Mouse (Mus musculus): ENCODE measurements around the gene Mtfr1l. TPM values are rescaled to one million over a fixed set of nuclear protein-coding genes. Genes with fewer than 3 reads are reported as not detected.

The Mtfr1l gene
- polyA plus RNA-seq, 1 experiment from 2014 or later = 111 TPM

GRCm38 (mm10) chr4:134532928-134533327 lies 2.3 kb downstream of the Mtfr1l start:
- WGBS = 58% methylated on average over 4 of the region's 4 CpGs
- Histone ChIP-seq H3K27ac (ENCODE audit: low read length) (peak overlapping the region; percentile 79), H3K9ac (ENCODE audit: low read length) (0 out of 2 replicates have a peak overlapping the region, but pooled peaks have one; percentile 24), H3K4me1 (replicated peaks; ENCODE audit: control insufficient read depth, insufficient read depth, low read length) (peaks cover 26% of the 10 kb centered on the region), H3K27me3 (ENCODE audit: control insufficient read depth, insufficient read depth, low read depth, low read length) (no peaks in the 10 kb centered on the region), H3K36me3 (ENCODE audit: control insufficient read depth, insufficient read depth, low read length) (peaks cover 19% of the 10 kb centered on the region), H3K9me3 (ENCODE audit: control insufficient read depth, low read length) (no peaks in the 10 kb centered on the region), H3K4me3 (ENCODE audit: low read length) (no peak overlapping the region), H3K4me2 (ENCODE audit: low read depth, low read length) (0 out of 2 replicates have a peak overlapping the region, but pooled peaks have one; percentile 6)
- no peak for ATAC-seq (ENCODE audit: low read depth)

DNA sequence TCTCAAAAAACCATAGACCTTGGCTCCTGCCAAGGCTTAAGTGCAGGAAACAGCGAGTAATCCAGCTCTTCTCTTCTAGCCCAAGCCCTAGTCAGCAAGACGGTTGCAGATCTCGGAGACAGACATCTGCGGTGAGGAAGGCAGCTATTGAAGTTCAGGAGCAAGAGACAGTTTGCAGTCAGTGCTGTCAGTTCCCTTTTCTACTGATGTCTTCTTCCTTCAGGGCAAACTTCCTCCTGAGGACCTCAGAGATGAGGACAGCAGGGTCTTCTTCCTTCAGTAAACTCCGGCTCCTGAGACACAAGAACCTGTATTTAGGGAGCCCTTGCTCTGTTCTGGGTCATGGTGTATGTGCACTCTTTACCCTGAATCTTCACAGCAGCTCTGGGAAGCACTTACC lies 9.0 kb downstream of the Mtfr1l start:
- H3K4me2 ChIP-seq (ENCODE audit: low read depth, low read length) = no peak overlapping the region
- no peak overlapping the region for H3K4me3 ChIP-seq (ENCODE audit: low read length)
- no peak for ATAC-seq (ENCODE audit: low read depth)
- H3K36me3 ChIP-seq (ENCODE audit: control insufficient read depth, insufficient read depth, low read length) = peaks cover 35% of the 10 kb centered on the region
- no peaks in the 10 kb centered on the region for H3K9me3 ChIP-seq (ENCODE audit: control insufficient read depth, low read length)
- WGBS = 79% methylated on average over 5 of the region's 5 CpGs
- H3K27me3 ChIP-seq (ENCODE audit: control insufficient read depth, insufficient read depth, low read depth, low read length) = no peaks in the 10 kb centered on the region
- H3K9ac ChIP-seq (ENCODE audit: low read length) = no peak overlapping the region
- no peak overlapping the region for H3K27ac ChIP-seq (ENCODE audit: low read length)
- no peaks in the 10 kb centered on the region for H3K4me1 ChIP-seq (replicated peaks; ENCODE audit: control insufficient read depth, insufficient read depth, low read length)

DNA sequence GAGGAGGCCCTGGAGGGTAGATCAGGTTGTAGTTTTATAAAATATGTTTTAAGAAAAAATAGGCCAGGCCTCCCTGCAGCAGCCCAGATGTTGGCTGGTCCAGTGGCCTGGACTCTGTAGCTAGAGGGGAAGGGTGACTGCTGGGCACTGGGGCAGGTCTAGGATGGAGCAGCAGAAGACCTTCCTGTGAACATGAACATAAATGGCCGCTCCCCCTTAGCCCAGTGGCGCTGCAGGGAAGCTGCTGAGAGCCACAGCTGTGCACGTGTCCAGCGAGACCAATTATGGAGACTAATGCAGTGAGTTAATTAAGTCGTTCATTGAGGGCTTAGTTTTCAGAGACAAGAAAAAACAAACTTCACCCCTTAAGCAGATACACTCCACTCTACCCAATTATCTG lies 9.4 kb downstream of the Mtfr1l start:
- H3K4me3 ChIP-seq (ENCODE audit: low read length) = no peak overlapping the region
- no peaks in the 10 kb centered on the region for H3K9me3 ChIP-seq (ENCODE audit: control insufficient read depth, low read length)
- H3K4me1 ChIP-seq (replicated peaks; ENCODE audit: control insufficient read depth, insufficient read depth, low read length) = no peaks in the 10 kb centered on the region
- H3K36me3 ChIP-seq (ENCODE audit: control insufficient read depth, insufficient read depth, low read length) = peaks cover 35% of the 10 kb centered on the region
- no peak overlapping the region for H3K4me2 ChIP-seq (ENCODE audit: low read depth, low read length)
- 69% methylated on average over 5 of the region's 5 CpGs for WGBS
- H3K9ac ChIP-seq (ENCODE audit: low read length) = no peak overlapping the region
- no peaks in the 10 kb centered on the region for H3K27me3 ChIP-seq (ENCODE audit: control insufficient read depth, insufficient read depth, low read depth, low read length)
- ATAC-seq (ENCODE audit: low read depth) = no peak
- H3K27ac ChIP-seq (ENCODE audit: low read length) = no peak overlapping the region

DNA sequence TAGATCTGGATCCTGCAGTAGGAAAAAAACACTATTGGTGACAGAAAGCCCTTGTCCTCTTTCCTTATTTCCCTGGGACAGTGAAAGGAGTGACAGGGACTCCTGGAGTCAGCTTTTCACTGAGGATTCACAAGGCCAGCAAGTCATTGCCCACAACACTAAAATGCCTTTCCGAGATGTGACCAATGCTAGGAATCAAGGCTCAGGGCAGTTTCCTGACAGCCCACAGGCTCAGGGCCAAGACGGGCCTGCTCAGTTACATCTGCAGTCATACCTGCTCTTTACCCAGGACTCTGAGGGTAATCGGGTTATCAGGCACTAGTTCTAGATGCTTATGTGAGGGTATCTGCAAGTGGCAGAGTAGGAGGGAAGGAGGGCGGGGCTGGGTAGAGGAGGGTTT lies 11.7 kb downstream of the Mtfr1l start:
- no peak for ATAC-seq (ENCODE audit: low read depth)
- H3K4me3 ChIP-seq (ENCODE audit: low read length) = no peak overlapping the region
- H3K4me1 ChIP-seq (replicated peaks; ENCODE audit: control insufficient read depth, insufficient read depth, low read length) = no peaks in the 10 kb centered on the region
- peaks cover 20% of the 10 kb centered on the region for H3K36me3 ChIP-seq (ENCODE audit: control insufficient read depth, insufficient read depth, low read length)
- no peak overlapping the region for H3K27ac ChIP-seq (ENCODE audit: low read length)
- H3K9ac ChIP-seq (ENCODE audit: low read length) = no peak overlapping the region
- no peak overlapping the region for H3K4me2 ChIP-seq (ENCODE audit: low read depth, low read length)
- WGBS = 77% methylated on average over 4 of the region's 4 CpGs
- no peaks in the 10 kb centered on the region for H3K27me3 ChIP-seq (ENCODE audit: control insufficient read depth, insufficient read depth, low read depth, low read length)
- no peaks in the 10 kb centered on the region for H3K9me3 ChIP-seq (ENCODE audit: control insufficient read depth, low read length)

DNA sequence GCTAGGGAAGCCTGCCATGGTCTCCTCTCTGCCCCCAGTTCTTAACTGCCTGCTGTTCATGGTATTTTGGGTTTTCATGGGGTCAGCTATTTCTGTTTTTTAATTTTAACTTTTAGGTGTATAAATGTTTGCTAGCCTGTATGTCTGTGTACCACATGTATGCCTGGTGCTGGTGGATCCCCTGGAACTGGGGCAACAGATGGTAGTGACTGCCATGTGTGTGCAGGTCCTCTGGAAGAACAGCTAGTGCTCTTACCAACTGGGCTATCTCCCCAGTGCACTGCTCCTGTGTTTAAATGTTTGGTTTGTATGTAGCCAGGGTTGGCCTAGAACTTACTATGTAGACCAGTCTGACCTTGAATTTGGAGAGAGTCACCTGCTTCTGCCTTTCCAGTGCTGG lies 15.9 kb downstream of the Mtfr1l start:
- H3K4me3 ChIP-seq (ENCODE audit: low read length) = no peak overlapping the region
- H3K4me2 ChIP-seq (ENCODE audit: low read depth, low read length) = no peak overlapping the region
- no peak for ATAC-seq (ENCODE audit: low read depth)
- H3K4me1 ChIP-seq (replicated peaks; ENCODE audit: control insufficient read depth, insufficient read depth, low read length) = peaks cover 13% of the 10 kb centered on the region
- H3K27ac ChIP-seq (ENCODE audit: low read length) = no peak overlapping the region
- H3K9ac ChIP-seq (ENCODE audit: low read length) = no peak overlapping the region
- peaks cover 2% of the 10 kb centered on the region; the same call in 1 of the 2 replicates for H3K36me3 ChIP-seq (ENCODE audit: control insufficient read depth, insufficient read depth, low read length)
- no peaks in the 10 kb centered on the region for H3K9me3 ChIP-seq (ENCODE audit: control insufficient read depth, low read length)
- H3K27me3 ChIP-seq (ENCODE audit: control insufficient read depth, insufficient read depth, low read depth, low read length) = no peaks in the 10 kb centered on the region

DNA sequence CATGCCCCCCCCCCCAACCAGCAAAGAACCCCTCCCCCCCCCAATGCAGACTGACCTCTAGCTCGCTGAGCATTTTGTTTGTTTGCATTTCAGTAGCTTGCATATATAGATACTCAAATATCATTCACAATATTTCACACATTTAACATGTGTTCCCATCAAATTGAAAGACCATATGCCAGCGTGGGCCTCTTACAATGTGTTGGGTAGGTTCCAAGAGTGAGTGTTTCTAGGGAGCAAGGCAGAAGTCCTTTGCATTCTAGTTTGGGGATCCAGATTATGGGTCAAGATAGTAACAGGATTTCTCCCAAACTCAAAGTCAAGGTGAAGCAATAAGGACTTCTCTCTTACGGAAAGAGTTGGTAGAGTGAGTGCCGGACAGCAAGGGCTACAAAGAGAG lies 16.6 kb downstream of the Mtfr1l start:
- WGBS = 85% methylated on average over 4 of the region's 4 CpGs
- H3K4me1 ChIP-seq (replicated peaks; ENCODE audit: control insufficient read depth, insufficient read depth, low read length) = peaks cover 16% of the 10 kb centered on the region
- no peak for ATAC-seq (ENCODE audit: low read depth)

GRCm38 (mm10) chr4:134517719-134518118 lies 17.5 kb downstream of the Mtfr1l start:
- WGBS = 84% methylated on average over 10 of the region's 10 CpGs
- no peak for ATAC-seq (ENCODE audit: low read depth)
- Histone ChIP-seq H3K27me3 (ENCODE audit: control insufficient read depth, insufficient read depth, low read depth, low read length) (no peaks in the 10 kb centered on the region), H3K4me2 (ENCODE audit: low read depth, low read length) (no peak overlapping the region), H3K4me3 (ENCODE audit: low read length) (no peak overlapping the region), H3K27ac (ENCODE audit: low read length) (no peak overlapping the region), H3K36me3 (ENCODE audit: control insufficient read depth, insufficient read depth, low read length) (peaks cover 2% of the 10 kb centered on the region; the same call in 1 of the 2 replicates), H3K9ac (ENCODE audit: low read length) (no peak overlapping the region), H3K4me1 (replicated peaks; ENCODE audit: control insufficient read depth, insufficient read depth, low read length) (peaks cover 17% of the 10 kb centered on the region), H3K9me3 (ENCODE audit: control insufficient read depth, low read length) (no peaks in the 10 kb centered on the region)

More for the DNA sequence above, 16.6 kb downstream of the Mtfr1l start:
- no peak overlapping the region for H3K9ac ChIP-seq (ENCODE audit: low read length)
- no peaks in the 10 kb centered on the region for H3K9me3 ChIP-seq (ENCODE audit: control insufficient read depth, low read length)
- H3K27me3 ChIP-seq (ENCODE audit: control insufficient read depth, insufficient read depth, low read depth, low read length) = no peaks in the 10 kb centered on the region
- no peak overlapping the region for H3K4me2 ChIP-seq (ENCODE audit: low read depth, low read length)
- H3K4me3 ChIP-seq (ENCODE audit: low read length) = no peak overlapping the region
- H3K36me3 ChIP-seq (ENCODE audit: control insufficient read depth, insufficient read depth, low read length) = peaks cover 2% of the 10 kb centered on the region; the same call in 1 of the 2 replicates
- no peak overlapping the region for H3K27ac ChIP-seq (ENCODE audit: low read length)

- H3K27ac ChIP-seq (ENCODE audit: low read length) = no peak overlapping the region; the same call in 1 of the 2 replicates
- WGBS = 65% methylated on average over 8 of the region's 8 CpGs
- no peaks in the 10 kb centered on the region for H3K9me3 ChIP-seq (ENCODE audit: control insufficient read depth, low read length)
- H3K9ac ChIP-seq (ENCODE audit: low read length) = no peak overlapping the region
- ATAC-seq (ENCODE audit: low read depth) = no peak
- no peaks in the 10 kb centered on the region for H3K27me3 ChIP-seq (ENCODE audit: control insufficient read depth, insufficient read depth, low read depth, low read length)
- no peak overlapping the region for H3K4me2 ChIP-seq (ENCODE audit: low read depth, low read length)
- peaks cover 23% of the 10 kb centered on the region for H3K4me1 ChIP-seq (replicated peaks; ENCODE audit: control insufficient read depth, insufficient read depth, low read length)
- H3K4me3 ChIP-seq (ENCODE audit: low read length) = no peak overlapping the region
- H3K36me3 ChIP-seq (ENCODE audit: control insufficient read depth, insufficient read depth, low read length) = peaks cover 2% of the 10 kb centered on the region; the same call in 1 of the 2 replicates
These were observed 18.2 kb downstream of the Mtfr1l start for GRCm38 (mm10) chr4:134516981-134517380.

- Histone ChIP-seq H3K27me3 (ENCODE audit: control insufficient read depth, insufficient read depth, low read depth, low read length) (no peaks in the 10 kb centered on the region), H3K27ac (ENCODE audit: low read length) (peak overlapping the region; percentile 45; the same call in 1 of the 2 replicates), H3K4me3 (ENCODE audit: low read length) (no peak overlapping the region), H3K9me3 (ENCODE audit: control insufficient read depth, low read length) (no peaks in the 10 kb centered on the region), H3K36me3 (ENCODE audit: control insufficient read depth, insufficient read depth, low read length) (no peaks in the 10 kb centered on the region; the same call in 1 of the 2 replicates), H3K4me1 (replicated peaks; ENCODE audit: control insufficient read depth, insufficient read depth, low read length) (peaks cover 27% of the 10 kb centered on the region), H3K9ac (ENCODE audit: low read length) (no peak overlapping the region), H3K4me2 (ENCODE audit: low read depth, low read length) (no peak overlapping the region)
- 42% methylated on average over 7 of the region's 7 CpGs for WGBS
- no peak for ATAC-seq (ENCODE audit: low read depth)
These were observed 19.6 kb downstream of the Mtfr1l start for GRCm38 (mm10) chr4:134515614-134516013.
